Mouse (Mus musculus) urinary bladder, postnatal 4 days (tissue): Measurements from ENCODE around the gene Cers6.
A peak's percentile ranks its signal among the peaks of the same experiment; 100 is the strongest.

Source experiments
- DNase-seq, 2 experiments: peaks; one replicate each; pipeline ENCODE4 v3.0.0; 2021 to 2022; ENCODE audit warnings: low spot score in 2 of 2

The Cers6 gene

DNA sequence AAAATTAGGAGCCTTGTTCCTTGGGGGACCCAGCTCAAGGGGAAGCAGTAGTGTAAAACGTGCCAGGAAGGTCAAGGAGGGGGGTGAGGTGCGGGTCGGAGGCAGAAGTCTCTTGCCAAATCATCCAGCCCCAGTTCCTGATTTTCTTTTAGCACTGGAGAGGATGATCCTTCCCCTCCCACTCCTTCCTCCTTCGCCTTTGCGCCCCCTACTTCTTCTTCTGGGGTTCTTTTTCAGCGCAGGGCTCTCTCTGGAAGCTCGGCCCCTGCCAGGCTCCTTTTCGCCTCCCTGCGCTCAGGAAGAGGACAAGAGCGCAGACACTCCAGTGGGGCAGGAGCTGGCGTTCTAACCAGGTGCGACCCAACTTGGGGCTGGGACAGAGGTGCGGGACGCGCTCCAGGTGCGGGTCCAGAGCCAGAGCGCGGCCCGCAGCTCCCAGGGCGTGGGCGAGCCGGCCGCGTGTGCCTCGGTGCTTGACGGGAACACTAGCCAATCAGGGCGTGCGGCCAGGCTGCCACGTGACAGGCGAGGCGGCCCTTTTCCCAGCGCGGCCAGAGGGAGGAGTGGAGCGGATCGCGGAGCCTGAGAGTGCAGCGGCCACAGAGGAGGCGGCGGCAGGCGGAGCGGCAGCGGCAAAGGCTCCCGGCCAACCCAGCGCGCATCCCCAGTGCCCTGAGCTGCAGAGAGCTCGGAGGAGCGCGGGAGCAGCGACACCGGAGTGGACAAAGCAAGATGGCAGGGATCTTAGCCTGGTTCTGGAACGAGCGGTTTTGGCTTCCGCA, at the start of gene Cers6:
Gene Cers6, plus strand, starts transcription at position 538 of the 782 bp plus-strand sequence.
- DNase-seq = peak; percentile 95 to 98

DNA sequence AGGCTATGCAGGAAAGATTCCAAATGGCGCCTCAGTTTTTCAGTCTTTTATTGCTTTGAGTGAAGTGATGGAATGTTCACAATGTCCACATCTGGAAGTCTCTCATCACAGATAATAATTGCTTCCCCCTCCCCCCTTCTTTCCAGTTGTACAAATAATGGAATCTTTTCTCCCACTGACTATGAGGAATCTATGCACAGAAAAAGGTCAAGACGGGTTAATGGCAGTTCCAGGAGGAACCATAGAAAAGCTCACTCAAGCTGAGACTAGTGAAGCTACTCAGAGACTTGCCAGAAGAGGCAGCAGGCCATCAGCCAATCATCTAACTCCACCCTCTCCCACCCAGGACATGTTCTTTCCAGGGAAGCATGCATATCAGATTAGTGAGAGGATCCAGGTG, 46.8 kb upstream of the Cers6 start:
- no peak for DNase-seq

GRCm38 (mm10) chr2:68819040-68819439, 42.2 kb upstream of the Cers6 start:
- DNase-seq = no peak

- no peak for DNase-seq
Observed at GRCm38 (mm10) chr2:68822152-68822887, 38.9 kb upstream of the Cers6 start.

DNA sequence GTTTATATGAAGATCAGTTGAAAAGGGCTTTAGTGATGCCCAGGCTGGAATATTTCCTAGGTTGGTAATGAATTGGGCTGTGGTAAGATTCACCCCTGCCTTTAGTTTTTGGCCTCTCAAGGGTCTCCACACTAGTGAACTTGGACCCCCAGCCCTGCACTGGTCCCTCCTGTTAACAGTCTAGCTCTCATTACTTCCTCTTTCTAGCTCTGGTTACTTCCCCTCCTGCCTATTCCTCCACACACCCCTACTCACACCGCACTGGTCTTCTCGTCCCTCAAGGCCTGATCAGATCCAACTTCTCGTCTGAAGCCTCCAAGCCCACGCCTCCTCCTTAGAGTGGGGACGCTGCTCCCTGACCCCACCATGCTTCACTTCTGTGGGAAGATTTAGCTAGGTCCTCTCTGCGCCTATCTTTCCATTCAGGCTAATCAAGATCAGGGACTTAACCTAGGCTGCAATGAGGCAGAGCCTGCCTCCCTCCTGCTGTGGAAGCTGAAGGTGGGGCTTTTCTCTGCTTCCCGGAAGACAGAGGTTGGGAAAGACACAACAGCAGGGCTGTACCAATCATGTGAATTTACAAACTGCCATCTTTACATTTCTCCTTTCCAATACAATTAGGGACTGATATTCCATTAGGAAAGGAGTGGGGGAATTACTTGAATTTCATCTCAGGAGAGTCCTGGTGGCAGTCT, 35.8 kb upstream of the Cers6 start:
- no peak for DNase-seq

GRCm38 (mm10) chr2:68843330-68843729, 17.9 kb upstream of the Cers6 start:
- no peak for DNase-seq

DNA sequence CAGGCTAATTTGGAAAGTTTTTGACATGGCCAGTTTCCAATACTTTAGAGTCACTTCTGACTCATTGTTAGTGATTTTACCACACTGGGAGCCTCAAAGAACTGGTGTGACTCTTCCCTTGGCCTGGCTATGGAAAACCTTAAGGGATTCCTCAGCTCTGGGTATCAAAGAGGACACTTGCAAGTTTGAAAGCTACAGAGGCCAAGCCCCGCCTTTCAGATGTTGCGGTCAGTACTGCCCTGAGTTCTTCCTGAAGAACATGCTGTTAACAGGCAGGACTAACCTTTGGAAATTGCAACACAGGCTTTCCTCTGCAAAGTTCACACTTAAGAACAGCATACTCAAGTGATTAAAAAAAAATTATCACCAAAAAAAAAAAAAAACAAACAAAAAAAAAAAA, 16.7 kb upstream of the Cers6 start:
- no peak for DNase-seq

GRCm38 (mm10) chr2:68845002-68845740, 16.1 kb upstream of the Cers6 start:
- no peak for DNase-seq

GRCm38 (mm10) chr2:68860391-68860790, 850 bp upstream of the Cers6 start:
- no peak for DNase-seq

DNA sequence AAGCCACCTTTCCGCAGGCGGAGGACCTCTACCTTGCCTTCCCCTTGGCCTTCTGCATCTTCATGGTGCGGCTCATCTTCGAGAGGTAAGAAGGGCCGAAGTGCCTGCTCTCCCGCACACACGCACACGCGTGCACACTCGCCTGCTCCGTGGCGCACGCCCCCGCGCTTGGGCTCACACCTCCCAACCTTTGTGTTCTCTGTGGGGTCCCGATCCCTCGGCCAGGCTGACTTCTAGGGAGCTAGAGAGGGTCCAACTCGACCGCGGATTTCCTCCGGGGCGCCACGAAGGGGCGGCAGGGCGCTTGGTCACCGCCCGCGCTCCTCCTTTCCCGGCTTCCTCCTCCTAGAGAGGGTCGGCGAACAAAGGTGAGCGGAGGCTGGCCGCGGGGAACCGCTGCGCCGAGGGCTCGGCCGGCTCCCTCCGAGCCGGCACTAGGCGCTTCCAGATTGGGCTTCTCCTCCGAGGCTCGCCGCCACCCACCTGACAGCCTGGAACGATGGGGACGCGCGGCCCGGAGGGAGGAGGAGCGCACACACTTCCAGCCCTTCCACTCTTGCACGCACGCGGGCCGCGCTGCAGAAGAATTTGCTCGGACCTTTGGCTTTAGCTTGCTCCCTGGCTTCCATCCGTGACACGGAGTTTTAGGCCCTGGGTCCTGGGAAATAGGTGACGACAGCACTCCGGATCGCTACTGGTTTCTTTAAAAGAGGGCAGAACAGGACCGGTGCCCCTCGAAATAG, 651 bp downstream of the Cers6 start:
- peak; percentile 53 to 63 for DNase-seq

DNA sequence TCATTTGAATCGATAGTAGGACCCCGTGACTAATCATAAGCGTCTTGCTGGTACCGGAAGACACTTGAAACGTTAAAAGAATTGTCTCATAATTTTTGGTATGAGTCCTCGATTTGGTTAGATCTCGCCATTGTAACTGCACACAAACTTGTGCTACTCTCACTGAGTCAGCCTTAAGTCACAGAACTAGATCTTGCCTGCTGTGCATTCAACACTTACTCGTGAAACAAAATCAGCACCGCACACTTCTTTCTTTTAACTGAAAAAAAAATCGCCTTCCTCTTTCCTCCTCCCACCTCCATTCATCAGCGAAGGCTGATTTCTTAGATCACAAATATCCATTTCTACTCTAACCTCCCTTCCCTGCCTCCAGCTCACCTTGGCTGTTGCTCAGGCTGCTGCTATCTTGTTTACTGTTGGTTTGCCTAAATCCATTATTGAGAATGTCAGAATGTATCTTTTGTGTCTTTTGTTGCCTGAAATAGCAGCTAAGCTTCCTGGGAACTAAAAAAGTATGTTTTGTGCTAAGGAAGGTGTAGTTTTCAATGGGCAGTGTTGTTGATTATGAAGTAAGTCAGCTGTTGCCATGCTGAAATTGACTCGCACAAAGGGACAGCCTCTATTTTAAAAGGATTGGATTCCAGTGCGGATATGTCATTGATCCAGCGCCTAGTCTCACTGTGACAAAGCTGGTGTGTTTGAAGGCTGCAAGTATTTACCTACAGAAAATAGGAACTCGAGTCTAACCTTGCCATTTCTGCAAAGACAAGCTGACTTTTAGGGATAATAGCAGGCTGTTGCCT, 1.4 kb downstream of the Cers6 start:
- no peak for DNase-seq

GRCm38 (mm10) chr2:68863561-68863960, 2.3 kb downstream of the Cers6 start:
- no peak for DNase-seq

GRCm38 (mm10) chr2:68864366-68864765, 3.1 kb downstream of the Cers6 start:
- DNase-seq = no peak

GRCm38 (mm10) chr2:68867148-68867547, 5.9 kb downstream of the Cers6 start:
- DNase-seq = no peak

GRCm38 (mm10) chr2:68870999-68871780, 9.9 kb downstream of the Cers6 start:
- DNase-seq = no peak

DNA sequence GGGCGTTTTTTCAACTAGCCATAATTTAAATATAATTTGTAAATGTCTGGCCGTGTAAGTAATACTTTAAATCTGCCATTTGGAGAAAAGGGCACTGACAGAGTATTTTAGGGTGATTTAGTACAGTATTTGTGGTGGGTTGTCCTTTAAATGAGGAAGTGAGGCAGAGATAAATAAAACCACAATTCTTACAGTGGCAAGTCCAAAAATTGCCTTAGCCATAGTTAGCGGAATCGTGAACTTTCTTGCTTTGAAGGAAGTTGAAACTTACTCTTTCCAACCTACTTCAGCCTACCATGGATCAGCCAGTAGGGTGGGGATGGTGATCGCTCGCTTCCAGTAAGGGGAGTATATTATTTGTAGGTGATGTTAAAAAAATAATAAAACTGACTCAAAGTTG, 11.8 kb downstream of the Cers6 start:
- DNase-seq = no peak

DNA sequence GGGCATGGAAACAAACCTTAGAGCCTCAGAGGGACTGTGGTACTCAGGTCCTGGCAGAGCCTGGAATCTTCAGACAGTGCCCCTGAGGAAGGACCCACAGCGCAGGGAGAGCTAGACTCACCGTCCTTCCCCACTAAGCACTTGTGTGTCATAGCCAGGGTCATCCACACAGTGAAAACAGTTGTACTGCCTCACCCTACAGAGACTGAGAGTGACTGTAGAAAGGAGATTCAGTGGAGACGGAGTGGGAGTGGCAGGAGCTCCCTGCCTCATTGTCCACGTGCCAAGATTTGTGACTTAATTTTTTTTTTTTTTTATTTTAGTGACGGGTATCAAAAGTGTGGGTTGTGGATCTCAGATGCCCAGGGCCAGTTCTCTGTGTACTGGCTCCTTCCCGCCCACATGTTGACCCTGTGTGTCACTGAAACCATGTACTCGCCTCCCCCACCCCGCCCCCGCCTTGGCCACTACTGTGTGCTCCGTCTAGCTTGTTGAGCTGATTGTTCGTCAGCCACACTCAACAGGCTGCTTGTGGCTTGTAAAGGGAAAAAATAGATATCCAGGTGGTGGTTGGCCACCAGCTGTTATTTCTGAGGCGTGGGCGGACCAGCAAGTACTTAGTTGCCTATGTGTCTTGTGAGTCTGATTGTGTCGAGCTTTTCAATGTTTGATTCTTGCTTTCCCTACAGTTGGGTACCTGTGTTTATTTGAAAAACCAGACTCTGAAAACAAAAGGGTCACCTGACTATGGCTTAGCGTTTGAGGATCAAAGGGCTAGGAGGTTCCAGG, 12.6 kb downstream of the Cers6 start:
- DNase-seq = no peak

- DNase-seq = no peak
Observed at GRCm38 (mm10) chr2:68874575-68874974, 13.3 kb downstream of the Cers6 start.
